Mouse (Mus musculus) limb, embryonic 14.5 days (tissue): Measurements from ENCODE around the gene Noxo1. TPM values are rescaled to one million over a fixed set of nuclear protein-coding genes. Genes with fewer than 3 reads are reported as not detected.
A peak's percentile ranks its signal among the peaks of the same experiment; 100 is the strongest.

Source experiments
- ATAC-seq: fragments of 200-750 bp; cut with Nextera tagmentation; 2 replicates; pipeline ENCODE4 v1.8.0; 2017; ENCODE audit warnings: low read depth, moderate number of reproducible peaks, moderate TSS enrichment; ENCODE audit not compliant: low FRiP score
- DNase-seq: peaks from one replicate; pipeline ENCODE4 v3.0.0-alpha.2; 2015; ENCODE audit warnings: low spot score
- H3K27ac ChIP-seq: fragments of 300-500 bp; sonication (generic); replicated peaks from 2 replicates; pipeline ENCODE4 v1.5.1; 2014; ENCODE audit warnings: low read depth, mild to moderate bottlenecking, low read length, moderate library complexity, mixed read lengths
- H3K27me3 ChIP-seq: fragments of 300-500 bp; sonication (generic); 2 replicates; pipeline ENCODE4 v1.6.1; 2014; ENCODE audit warnings: low read length, mixed read lengths; ENCODE audit not compliant: control insufficient read depth, insufficient read depth
- H3K36me3 ChIP-seq: fragments of 300-500 bp; sonication (generic); 2 replicates; pipeline ENCODE4 v1.6.1; 2014; ENCODE audit warnings: mild to moderate bottlenecking, low read length, moderate library complexity, mixed read lengths; ENCODE audit not compliant: control insufficient read depth, insufficient read depth
- H3K4me1 ChIP-seq: fragments of 300-500 bp; sonication (generic); 2 replicates; pipeline ENCODE4 v1.6.1; 2014; ENCODE audit warnings: antibody characterized with exemption, low read length, mixed read lengths; ENCODE audit not compliant: control insufficient read depth, insufficient read depth
- H3K4me2 ChIP-seq: fragments of 300-500 bp; sonication (generic); replicated peaks from 2 replicates; pipeline ENCODE4 v1.6.1; 2014; ENCODE audit warnings: low read depth, mild to moderate bottlenecking, low read length, moderate library complexity; ENCODE audit not compliant: severe bottlenecking
- H3K4me3 ChIP-seq: fragments of 300-500 bp; sonication (generic); replicated peaks from 2 replicates; pipeline ENCODE4 v1.5.1; 2014; ENCODE audit warnings: low read length
- H3K9ac ChIP-seq: fragments of 300-500 bp; sonication (generic); 2 replicates; pipeline ENCODE4 v1.6.1; 2014; ENCODE audit warnings: mild to moderate bottlenecking, low read depth, low read length, moderate library complexity; ENCODE audit not compliant: severe bottlenecking
- H3K9me3 ChIP-seq: fragments of 300-500 bp; sonication (generic); 2 replicates; pipeline ENCODE4 v1.6.1; 2016; ENCODE audit warnings: low read length; ENCODE audit not compliant: control insufficient read depth
- POLR2A ChIP-seq: fragments of 200-500 bp; IDR thresholded peaks from 2 replicates; pipeline ENCODE4 v1.8.0; 2012; ENCODE audit warnings: inconsistent platforms, mild to moderate bottlenecking, moderate library complexity, borderline replicate concordance; ENCODE audit not compliant: insufficient read depth, insufficient read length; ENCODE audit errors: extremely low read depth
- WGBS: fragments of 180-500 bp; shearing (Covaris S2); extraction: QIAGEN DNeasy Blood & Tissue Kit; methylation state at CpG from one replicate; pipeline ENCODE4 v1.1.7; 2014; 5-methylcytosine and 5-hydroxymethylcytosine counted together
- polyA plus RNA-seq, 2 experiments: library from polyadenylated mRNA; depleted of rRNA in 1 of 2; stranded (reverse) in 1 of 2; unstranded in 1 of 2; fragments of >200 nt; fragmentation: Nextera tagmentation in 1 of 2; extraction: Ambion mirVana in 1 of 2; gene quantifications; 2 replicates each; pipeline versions ENCODE4 v1.2.1 to v1.2.3; 2012 to 2014

The Noxo1 gene
- polyA plus RNA-seq, 2 experiments, result 3.8 to 9.2 TPM

GRCm38 (mm10) chr17:24735446-24735845 is 39.4 kb downstream of the Noxo1 start:
- H3K36me3 ChIP-seq, result 0 out of 2 replicates have a peak, but pooled peaks cover 5% of the 10 kb centered on the region
- WGBS, result 85% methylated on average over 7 of the region's 7 CpGs
- no peak overlapping the region for H3K9ac ChIP-seq
- no peak for ATAC-seq
- no peak for TF ChIP-seq POLR2A
- H3K27ac ChIP-seq, result 0 out of 2 replicates have a peak overlapping the region, but pooled peaks have one; percentile 39
- DNase-seq, result no peak
- H3K27me3 ChIP-seq, result no peaks in the 10 kb centered on the region
- H3K9me3 ChIP-seq, result no peaks in the 10 kb centered on the region
- peaks cover 10% of the 10 kb centered on the region for H3K4me1 ChIP-seq
- H3K4me3 ChIP-seq, result no peak overlapping the region
- peak overlapping the region; percentile 82 for H3K4me2 ChIP-seq

GRCm38 (mm10) chr17:24736330-24737051 is 40.5 kb downstream of the Noxo1 start, which contains the start of gene Msrb1:
TSS of gene Msrb1 (plus strand) at chr17:24736642.
- peak within 1 kb of the TSS; percentile 63 for H3K4me3 ChIP-seq
- no peak for TF ChIP-seq POLR2A
- peaks cover 10% of the 10 kb centered on the region for H3K4me1 ChIP-seq
- peak; percentile 98 for ATAC-seq
- DNase-seq, result peak; percentile 99
- peak within 1 kb of the TSS; percentile 74 for H3K9ac ChIP-seq
- H3K27me3 ChIP-seq, result no peaks in the 10 kb centered on the region
- peaks cover 9% of the 10 kb centered on the region; the same call in 1 of the 2 replicates for H3K36me3 ChIP-seq
- peak within 1 kb of the TSS; percentile 39; the same call in 1 of the 2 replicates for H3K27ac ChIP-seq
- WGBS, result 1% methylated on average over 29 of the region's 29 CpGs
- no peaks in the 10 kb centered on the region for H3K9me3 ChIP-seq
- H3K4me2 ChIP-seq, result peak within 1 kb of the TSS; percentile 82

GRCm38 (mm10) chr17:24737135-24737810 is 41.2 kb downstream of the Noxo1 start:
- Histone ChIP-seq H3K4me1 (peaks cover 10% of the 10 kb centered on the region), H3K27me3 (no peaks in the 10 kb centered on the region), H3K4me2 (peak overlapping the region; percentile 82), H3K9ac (peak overlapping the region; percentile 74), H3K27ac (no peak overlapping the region), H3K36me3 (peaks cover 9% of the 10 kb centered on the region; the same call in 1 of the 2 replicates), H3K4me3 (peak overlapping the region; percentile 63), H3K9me3 (no peaks in the 10 kb centered on the region)
- WGBS, result 30% methylated on average over 8 of the region's 8 CpGs
- ATAC-seq, result no peak
- TF ChIP-seq POLR2A, result no peak
- DNase-seq, result no peak

GRCm38 (mm10) chr17:24738238-24738637 is 42.2 kb downstream of the Noxo1 start:
- H3K27me3 ChIP-seq, result no peaks in the 10 kb centered on the region
- peaks cover 10% of the 10 kb centered on the region for H3K4me1 ChIP-seq
- H3K9me3 ChIP-seq, result no peaks in the 10 kb centered on the region
- DNase-seq (no peak), ATAC-seq (no peak)
- H3K4me3 ChIP-seq, result no peak overlapping the region
- H3K4me2 ChIP-seq, result 0 out of 2 replicates have a peak overlapping the region, but pooled peaks have one; percentile 3
- WGBS, result 87% methylated on average over 4 of the region's 4 CpGs
- H3K9ac ChIP-seq, result no peak overlapping the region
- TF ChIP-seq POLR2A, result no peak
- H3K27ac ChIP-seq, result no peak overlapping the region
- H3K36me3 ChIP-seq, result peaks cover 9% of the 10 kb centered on the region; the same call in 1 of the 2 replicates

- Histone ChIP-seq H3K27ac (no peak overlapping the region), H3K4me3 (no peak overlapping the region), H3K4me2 (no peak overlapping the region), H3K9me3 (no peaks in the 10 kb centered on the region), H3K9ac (no peak overlapping the region), H3K4me1 (peaks cover 10% of the 10 kb centered on the region), H3K27me3 (no peaks in the 10 kb centered on the region), H3K36me3 (peaks cover 9% of the 10 kb centered on the region; the same call in 1 of the 2 replicates)
- no peak for TF ChIP-seq POLR2A
- 82% methylated on average over 8 of the region's 8 CpGs for WGBS
- DNase-seq (no peak), ATAC-seq (no peak)
Observed at GRCm38 (mm10) chr17:24739926-24740325, 43.9 kb downstream of the Noxo1 start.
